Mouse (Mus musculus): ENCODE results near the gene Ifi35.

GRCm38 (mm10) chr11:101459716-101460115, 11.5 kb downstream of the Ifi35 start:
- TF ChIP-seq POLR2A (IDR thresholded peaks at IDR 0.05; ENCODE audit: borderline replicate concordance, insufficient read depth, low read length) = no peak
- no peak for TF ChIP-seq CTCF (IDR thresholded peaks at IDR 0.05; ENCODE audit: borderline replicate concordance, insufficient read depth, low read depth, low read length)

Measured in cerebellum, adult 2 months (tissue).